Mouse (Mus musculus) large intestine, adult 2 months (tissue): Measurements from ENCODE around the gene Sf3a3. TPM values are rescaled to one million over a fixed set of nuclear protein-coding genes. Genes with fewer than 3 reads are reported as not detected.
"Not testable (repeated sequence)": the region's sequence is repeated elsewhere in the genome, so short reads cannot be mapped to it uniquely, and the experiment has no call there.

Experiments used
- DNase-seq: peaks from one replicate; pipeline ENCODE4 v3.0.0-alpha.2; 2012; ENCODE audit warnings: low read depth, low spot score
- WGBS: fragments of 180-500 bp; shearing (Covaris S2); methylation state at CpG from one replicate; pipeline ENCODE4 v1.1.7; 2018; 5-methylcytosine and 5-hydroxymethylcytosine counted together
- polyA plus RNA-seq: library from polyadenylated mRNA; depleted of rRNA; stranded (reverse); fragments of >200 nt; gene quantifications from 2 replicates; pipeline ENCODE4 v1.2.3, GENCODE M21; 2012

Sf3a3 gene
- polyA plus RNA-seq, 1 experiment = 14.8 TPM

- 15% methylated on average over 18 of the region's 18 CpGs for whole genome bisulfite sequencing
- DNase-seq = no peak
Observed at GRCm38 (mm10) chr4:124695786-124696516, 18.6 kb upstream of the Sf3a3 start.

GRCm38 (mm10) chr4:124699791-124700190, 14.8 kb upstream of the Sf3a3 start:
- WGBS = 39% methylated on average over 6 of the region's 6 CpGs

GRCm38 (mm10) chr4:124700248-124700971, 14.2 kb upstream of the Sf3a3 start, which contains the start of gene Fhl3:
Fhl3 (plus strand) TSS chr4:124700701.
- no peak for DNase-seq
- 1% methylated on average over 48 of the region's 59 CpGs for WGBS

More at GRCm38 (mm10) chr4:124699791-124700190, 14.8 kb upstream of the Sf3a3 start:
- DNase-seq = no peak

- DNase-seq = no peak
- WGBS = 20% methylated on average over 22 of the region's 22 CpGs
Observed at GRCm38 (mm10) chr4:124701052-124701845, 13.3 kb upstream of the Sf3a3 start.

- WGBS = 64% methylated on average over 5 of the region's 5 CpGs
- DNase-seq = no peak
Observed at GRCm38 (mm10) chr4:124701916-124702315, 12.7 kb upstream of the Sf3a3 start.

GRCm38 (mm10) chr4:124703406-124703805, 11.2 kb upstream of the Sf3a3 start:
- WGBS = 46% methylated on average over 2 of the region's 2 CpGs
- DNase-seq = no peak

GRCm38 (mm10) chr4:124703881-124704796, 10.4 kb upstream of the Sf3a3 start:
- 45% methylated on average over 6 of the region's 6 CpGs for WGBS
- no peak for DNase-seq

GRCm38 (mm10) chr4:124704797-124705474, 9.6 kb upstream of the Sf3a3 start:
- no peak for DNase-seq
- WGBS = 50% methylated on average over 11 of the region's 11 CpGs

GRCm38 (mm10) chr4:124705661-124706269, 8.8 kb upstream of the Sf3a3 start:
- no peak for DNase-seq
- 89% methylated on average over 23 of the region's 23 CpGs for WGBS

- 91% methylated on average over 25 of the region's 25 CpGs for WGBS
- DNase-seq = not testable (repeated sequence)
Observed at GRCm38 (mm10) chr4:124707381-124708199, 7.0 kb upstream of the Sf3a3 start.

GRCm38 (mm10) chr4:124708200-124708517, 6.4 kb upstream of the Sf3a3 start:
- DNase-seq = not testable (repeated sequence)
- WGBS = 20% methylated on average over 1 of the region's 1 CpGs

GRCm38 (mm10) chr4:124708518-124709477, 5.8 kb upstream of the Sf3a3 start:
- DNase-seq = no peak
- WGBS = under 1% methylated on average over 41 of the region's 41 CpGs

- WGBS = 3% methylated on average over 18 of the region's 18 CpGs
- DNase-seq = no peak
Observed at GRCm38 (mm10) chr4:124709961-124710446, 4.6 kb upstream of the Sf3a3 start.

GRCm38 (mm10) chr4:124710776-124711291, 3.7 kb upstream of the Sf3a3 start:
- WGBS = 5% methylated on average over 5 of the region's 5 CpGs
- no peak for DNase-seq

- no peak for DNase-seq
- 58% methylated on average over 6 of the region's 6 CpGs for WGBS
Observed at GRCm38 (mm10) chr4:124712618-124713017, 2.0 kb upstream of the Sf3a3 start.

GRCm38 (mm10) chr4:124713850-124714249, 726 bp upstream of the Sf3a3 start:
- not testable (repeated sequence) for DNase-seq
- WGBS = 68% methylated on average over 5 of the region's 5 CpGs
